Mouse (Mus musculus) NIH3T3 (cell line): ENCODE data around the gene Rab35.

Experiments
- DNase-seq: peaks from one replicate; pipeline ENCODE4 v3.0.0-alpha.2; 2012; ENCODE audit warnings: low read depth

Gene Rab35

DNA sequence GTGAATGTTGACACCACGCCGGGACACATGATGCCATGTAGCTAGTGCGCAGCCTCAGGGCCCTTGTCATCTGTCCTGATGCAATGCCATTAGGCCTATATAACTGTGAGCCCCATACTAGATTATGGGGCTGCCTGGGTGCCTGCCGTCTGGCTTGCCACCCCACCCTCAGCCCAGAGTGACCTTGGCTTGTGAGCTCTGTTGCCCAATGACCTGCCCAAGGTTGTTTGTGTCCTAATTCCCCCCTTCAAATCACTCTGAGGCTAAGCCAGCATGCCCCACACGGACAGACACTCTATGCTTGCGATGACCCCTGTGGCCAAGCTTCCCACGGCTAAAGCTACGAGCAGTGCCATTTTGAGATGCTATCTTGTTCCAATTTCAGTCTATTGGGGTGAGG, 18.0 kb downstream of the Rab35 start:
- no peak for DNase-seq

DNA sequence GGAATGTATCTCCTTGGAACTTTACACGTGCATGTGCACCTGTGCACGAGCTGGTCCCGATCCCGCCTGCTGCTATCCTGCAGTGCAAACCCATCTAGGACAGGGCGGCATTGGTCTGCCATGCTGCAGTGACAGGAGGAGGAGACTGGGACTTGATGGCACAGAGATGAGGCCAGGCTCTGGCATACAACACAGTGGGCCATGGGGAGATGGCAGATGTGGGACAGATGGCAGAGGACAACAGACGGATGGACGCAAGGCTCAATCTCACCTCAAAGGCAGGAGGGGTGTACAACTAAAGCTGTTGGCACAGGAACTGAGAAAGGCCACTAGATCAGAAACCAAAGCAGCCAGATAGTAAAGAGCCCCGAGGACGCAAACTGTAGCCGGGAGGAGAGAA, 19.2 kb downstream of the Rab35 start:
- no peak for DNase-seq

DNA sequence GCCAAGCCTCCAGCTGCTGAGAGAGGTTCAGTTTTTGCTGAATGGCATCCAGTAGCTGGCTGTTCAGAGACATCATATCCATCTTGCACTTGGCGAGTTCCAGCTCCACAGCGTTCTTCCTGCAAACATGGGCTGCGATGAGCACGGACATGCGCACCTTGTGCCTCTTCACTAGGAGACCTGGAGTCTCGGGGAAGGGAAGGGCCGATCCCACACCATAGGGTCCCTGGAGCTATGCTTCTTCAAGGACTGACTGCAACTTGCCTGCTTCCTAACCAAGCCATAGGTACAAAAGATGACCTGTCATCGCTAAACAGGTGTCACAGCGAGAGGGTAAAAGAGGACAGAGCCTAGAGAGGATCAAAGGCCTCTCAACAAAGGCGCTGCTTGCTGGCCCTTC, 20.1 kb downstream of the Rab35 start:
- DNase-seq: no peak

- peak; percentile 99 for DNase-seq
Measured at GRCm38 (mm10) chr5:115652681-115653575, 21.2 kb downstream of the Rab35 start.

GRCm38 (mm10) chr5:115653776-115654175, 22.1 kb downstream of the Rab35 start:
- DNase-seq: no peak

DNA sequence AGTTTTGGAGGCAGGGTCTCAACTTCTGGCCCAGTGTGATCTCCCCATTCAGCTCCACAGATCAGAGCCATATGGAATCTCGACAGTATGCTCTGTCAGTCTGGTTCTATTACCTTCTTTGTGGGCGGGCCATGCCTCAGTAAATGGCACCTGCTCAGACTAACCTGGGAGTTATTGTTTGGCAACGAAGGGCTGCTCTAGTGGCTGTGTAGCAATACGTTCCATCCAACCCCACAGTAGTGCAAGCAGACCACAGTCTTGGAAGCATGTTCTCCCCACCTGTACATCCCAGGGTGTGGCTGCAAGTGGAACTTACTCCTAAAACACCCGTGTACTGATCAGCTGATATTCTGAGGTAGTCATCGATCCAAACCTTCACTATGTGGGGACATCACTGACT, 25.0 kb downstream of the Rab35 start:
- no peak for DNase-seq

DNA sequence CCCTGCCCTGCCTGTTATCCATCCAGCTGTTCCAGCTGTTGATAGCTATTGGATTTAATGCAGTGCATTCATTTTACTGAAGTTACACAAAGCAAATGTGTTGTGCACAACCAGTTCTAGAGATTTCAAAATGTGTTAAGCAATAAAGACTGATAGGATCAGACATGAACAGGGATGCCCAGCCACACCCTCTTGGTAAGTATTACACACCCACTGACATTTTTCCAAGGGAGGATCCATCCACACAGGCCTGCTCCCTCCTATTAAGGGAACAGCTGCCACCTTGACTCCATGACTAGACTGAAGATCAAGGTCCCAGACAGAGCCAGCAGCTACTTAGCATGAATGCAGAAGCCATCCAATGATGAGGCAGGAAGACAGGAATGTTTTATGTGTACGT, 25.5 kb downstream of the Rab35 start:
- DNase-seq: peak; percentile 45

- no peak for DNase-seq
Measured at GRCm38 (mm10) chr5:115658352-115658751, 26.6 kb downstream of the Rab35 start.

DNA sequence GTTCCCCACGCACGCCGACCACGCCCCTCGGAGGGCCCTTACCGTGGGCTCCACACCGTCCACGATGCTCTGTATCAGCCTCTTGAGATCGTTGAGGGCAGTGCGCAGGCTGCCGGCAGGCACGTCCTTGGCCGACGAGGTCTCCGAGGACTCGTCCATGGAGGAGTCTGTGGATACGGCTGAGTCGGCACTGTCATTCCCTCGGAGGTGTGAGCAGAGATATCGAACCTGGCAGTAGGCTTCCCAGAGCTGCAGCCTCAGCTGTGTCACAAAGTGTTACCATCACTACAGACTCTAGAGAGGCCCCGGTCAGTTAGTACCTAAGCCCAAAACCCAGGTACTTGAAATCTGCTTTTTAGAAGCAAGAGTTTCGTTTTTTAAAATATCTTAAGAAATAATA, 30.9 kb downstream of the Rab35 start:
- no peak for DNase-seq

DNA sequence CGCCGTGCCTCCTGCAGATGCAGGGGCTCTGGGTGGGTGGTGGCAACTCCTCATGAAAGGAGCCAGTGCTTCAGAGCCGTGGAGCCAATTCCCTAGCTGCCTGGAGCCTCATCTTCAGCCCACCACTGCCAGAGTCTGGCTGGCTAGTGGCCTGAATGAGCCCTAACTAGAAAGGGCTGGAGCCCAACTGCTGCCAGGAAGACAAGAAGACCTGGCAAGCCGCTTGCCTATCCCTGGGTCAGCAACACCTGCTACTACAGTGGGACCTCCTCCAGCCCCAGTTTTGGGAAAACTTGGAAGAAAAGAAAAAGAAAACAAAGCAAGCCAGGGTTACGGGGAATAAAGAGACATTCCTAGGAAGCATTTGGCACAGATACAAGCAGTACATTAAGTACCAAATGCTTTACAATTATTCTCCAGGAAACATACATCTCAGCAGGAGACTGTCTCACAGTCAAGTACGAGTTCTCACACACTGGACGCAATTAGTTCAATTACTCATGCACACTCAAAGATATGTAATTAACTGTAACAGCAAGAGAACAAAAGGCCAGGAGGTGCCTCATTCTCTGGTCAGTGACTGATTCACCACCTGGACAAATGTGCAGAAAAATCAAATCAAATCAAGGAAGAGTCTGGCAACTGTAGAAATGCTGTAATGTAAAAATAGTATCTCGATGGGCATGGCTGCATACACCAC, 34.8 kb downstream of the Rab35 start:
- DNase-seq: no peak

DNA sequence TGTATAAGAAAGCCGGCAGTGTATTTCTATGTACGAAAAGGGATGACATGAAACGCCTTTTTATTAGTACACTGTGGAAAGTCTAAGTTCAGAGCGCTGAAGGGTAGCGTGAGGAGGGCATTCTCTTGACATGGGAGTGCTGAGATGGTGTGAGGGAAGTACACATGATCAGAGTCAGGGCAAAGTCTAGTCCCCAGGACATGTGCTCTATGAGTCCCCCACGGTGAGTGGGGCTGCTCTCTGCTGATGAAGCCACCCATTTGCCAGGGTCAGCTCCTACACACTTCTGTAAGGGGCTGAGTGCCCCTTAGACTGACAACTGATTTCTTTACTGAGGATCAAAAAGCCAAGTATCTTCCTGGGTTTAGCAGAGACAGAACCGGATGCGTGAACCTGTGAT, 35.5 kb downstream of the Rab35 start:
- DNase-seq: no peak

GRCm38 (mm10) chr5:115667894-115668293, 36.2 kb downstream of the Rab35 start:
- no peak for DNase-seq

DNA sequence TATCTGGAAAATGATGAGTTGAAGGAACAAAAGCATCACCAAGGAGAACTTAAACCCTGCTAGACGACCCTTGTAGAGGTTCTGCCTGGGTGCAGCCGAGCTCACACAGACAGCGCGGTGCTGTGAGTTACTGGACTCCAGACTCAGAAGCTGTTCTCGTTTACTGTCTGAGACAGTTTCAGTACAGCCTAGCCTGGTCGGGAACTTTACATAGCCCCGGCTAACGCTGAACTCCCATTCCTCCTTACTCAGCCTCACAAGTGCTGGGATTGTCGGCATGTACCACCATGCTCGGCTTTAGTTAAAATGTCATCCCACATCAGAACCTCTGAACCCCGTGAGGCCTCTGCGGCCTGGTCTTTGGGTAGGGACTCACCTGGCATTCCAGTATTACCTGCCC, 37.3 kb downstream of the Rab35 start:
- no peak for DNase-seq

GRCm38 (mm10) chr5:115669974-115670373, 38.3 kb downstream of the Rab35 start:
- no peak for DNase-seq

DNA sequence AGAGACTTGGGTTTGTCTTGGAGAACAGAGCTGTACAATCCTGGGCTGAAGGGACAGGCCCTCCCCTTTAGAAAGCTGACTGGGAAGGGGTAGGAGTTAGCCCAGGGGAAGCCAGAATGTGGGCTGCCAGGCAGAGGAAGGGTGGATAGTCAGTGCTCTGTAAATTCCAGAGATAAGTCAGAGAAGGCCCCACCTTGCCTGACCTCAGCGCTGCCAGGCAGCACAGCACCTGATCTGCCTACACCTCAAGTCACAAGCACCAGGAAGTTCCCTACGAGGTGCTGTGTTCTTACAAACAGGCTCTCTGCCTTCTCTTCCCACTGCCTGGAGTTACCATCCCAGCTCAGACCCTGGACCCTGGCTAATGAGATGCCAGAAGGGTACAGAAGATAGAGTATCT, 38.7 kb downstream of the Rab35 start:
- no peak for DNase-seq

DNA sequence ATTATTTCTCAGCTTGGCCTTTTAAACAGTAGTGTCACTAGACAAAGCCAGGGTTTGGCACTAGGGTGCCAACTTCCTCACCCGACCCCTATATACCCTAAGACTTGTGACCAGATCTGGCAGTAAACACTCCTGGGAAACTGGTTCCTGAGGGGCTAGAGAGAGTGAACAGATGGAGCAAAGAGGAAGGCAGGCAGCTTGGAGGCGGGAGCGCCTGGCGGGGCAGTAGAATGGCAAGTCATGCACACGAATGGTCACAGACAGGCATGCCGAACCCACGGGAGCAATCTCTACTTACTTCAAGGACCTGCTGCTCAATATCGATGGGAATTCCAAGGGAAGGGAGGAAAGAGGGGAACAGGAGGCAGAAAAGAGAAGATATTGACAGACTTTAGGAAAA, 40.1 kb downstream of the Rab35 start:
- no peak for DNase-seq

GRCm38 (mm10) chr5:115685126-115685525, 53.4 kb downstream of the Rab35 start:
- no peak for DNase-seq

DNA sequence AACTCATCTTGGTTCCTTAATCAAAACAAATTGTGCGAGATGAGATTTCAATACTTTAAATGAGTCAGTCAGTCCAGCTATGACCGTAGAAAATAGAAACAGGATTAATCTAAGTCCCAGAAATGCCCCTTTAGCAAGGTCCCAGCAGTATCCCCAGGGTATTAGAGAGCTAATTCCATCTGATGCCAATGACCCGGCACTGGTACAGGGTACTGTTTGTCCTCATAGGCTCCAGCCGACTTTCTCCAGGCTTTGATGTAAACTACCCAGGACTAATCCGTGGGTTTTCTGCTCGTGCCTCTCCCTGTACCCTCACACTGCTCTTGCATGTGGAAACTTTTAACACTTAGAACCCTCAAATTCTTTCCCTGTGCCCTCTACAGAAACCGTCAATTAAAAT, 55.0 kb downstream of the Rab35 start:
- no peak for DNase-seq

DNA sequence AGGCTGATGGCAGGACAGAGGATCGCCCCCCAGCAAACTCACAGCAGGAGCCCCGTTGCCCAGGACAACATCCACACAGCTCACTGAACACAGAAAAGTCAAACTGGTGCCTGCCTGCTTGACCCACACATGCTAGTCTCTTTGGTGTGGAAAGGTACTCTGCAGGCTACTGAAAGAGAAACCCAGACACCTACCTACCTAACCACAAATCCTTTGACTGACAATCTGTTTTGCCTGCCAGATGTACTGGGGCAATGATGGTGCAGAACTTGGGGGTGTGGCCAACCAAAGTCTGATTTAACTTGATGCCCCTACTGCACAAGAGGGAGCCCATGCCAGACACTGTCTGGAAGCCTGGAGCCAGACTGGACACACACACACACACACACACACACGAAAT, 61.6 kb downstream of the Rab35 start:
- no peak for DNase-seq

DNA sequence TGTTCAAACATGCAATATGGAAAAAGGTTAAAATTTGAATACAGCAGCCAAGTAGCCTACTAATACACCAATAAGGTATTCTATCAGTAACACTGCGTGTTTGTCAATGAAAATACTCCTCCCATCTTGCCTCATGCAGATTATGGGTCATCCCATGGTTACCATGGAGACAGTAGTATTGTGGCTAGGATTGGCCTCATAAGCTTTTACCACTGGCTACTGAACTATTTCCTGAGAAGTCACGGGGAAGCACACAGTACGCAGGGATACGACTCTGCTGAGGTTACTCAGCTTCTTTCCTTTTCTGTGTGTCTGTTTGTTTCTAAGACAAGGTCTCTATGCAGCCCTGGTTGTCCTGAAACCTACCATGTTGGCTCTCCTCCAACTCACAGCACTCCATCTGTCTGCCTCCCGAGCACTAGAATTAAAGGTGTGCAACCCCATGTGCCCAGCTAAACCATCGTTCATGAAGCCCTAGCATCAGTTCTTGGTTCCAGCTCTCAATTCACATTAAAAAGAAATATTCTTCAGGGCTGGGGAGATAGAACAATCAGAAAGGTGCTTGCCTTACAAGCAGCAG, 63.6 kb downstream of the Rab35 start:
- DNase-seq: no peak

GRCm38 (mm10) chr5:115696811-115697210, 65.1 kb downstream of the Rab35 start:
- DNase-seq: no peak
